Mouse (Mus musculus): ENCODE measurements around the gene Hmg20a. TPM values are rescaled to one million over a fixed set of nuclear protein-coding genes. Genes with fewer than 3 reads are reported as not detected.

The Hmg20a gene
- polyA plus RNA-seq, 1 experiment from 2014 or later: 72.6 TPM

- no peak for ATAC-seq (ENCODE audit: low FRiP score)
- Histone ChIP-seq H3K27me3 (replicated peaks) (no peaks in the 10 kb centered on the region), H3K36me3 (no peaks in the 10 kb centered on the region), H3K27ac (replicated peaks) (no peak overlapping the region), H3K9ac (replicated peaks) (no peak overlapping the region), H3K4me1 (peaks cover 39% of the 10 kb centered on the region), H3K4me3 (replicated peaks) (no peak overlapping the region), H3K4me2 (no peak overlapping the region), H3K9me3 (replicated peaks) (no peaks in the 10 kb centered on the region)
- 70% methylated on average over 11 of the region's 11 CpGs for WGBS
These were observed 90.5 kb downstream of the Hmg20a start for GRCm38 (mm10) chr9:56508835-56509451.

GRCm38 (mm10) chr9:56510281-56510680, 91.9 kb downstream of the Hmg20a start:
- WGBS: 89% methylated on average over 2 of the region's 2 CpGs
- no peak for ATAC-seq (ENCODE audit: low FRiP score)
- H3K27ac ChIP-seq (replicated peaks): no peak overlapping the region
- H3K9ac ChIP-seq (replicated peaks): no peak overlapping the region
- H3K36me3 ChIP-seq: no peaks in the 10 kb centered on the region
- no peak overlapping the region for H3K4me2 ChIP-seq
- no peak overlapping the region for H3K4me3 ChIP-seq (replicated peaks)
- no peaks in the 10 kb centered on the region for H3K9me3 ChIP-seq (replicated peaks)
- peaks cover 28% of the 10 kb centered on the region for H3K4me1 ChIP-seq
- H3K27me3 ChIP-seq (replicated peaks): no peaks in the 10 kb centered on the region

- peaks cover 14% of the 10 kb centered on the region for H3K4me1 ChIP-seq
- no peak for ATAC-seq (ENCODE audit: low FRiP score)
- WGBS: 89% methylated on average over 4 of the region's 4 CpGs
- no peak overlapping the region for H3K4me2 ChIP-seq
- H3K9ac ChIP-seq (replicated peaks): no peak overlapping the region
- H3K36me3 ChIP-seq: no peaks in the 10 kb centered on the region
- H3K27ac ChIP-seq (replicated peaks): no peak overlapping the region
- H3K9me3 ChIP-seq (replicated peaks): no peaks in the 10 kb centered on the region
- no peak overlapping the region for H3K4me3 ChIP-seq (replicated peaks)
- H3K27me3 ChIP-seq (replicated peaks): no peaks in the 10 kb centered on the region
These were observed 94.1 kb downstream of the Hmg20a start for GRCm38 (mm10) chr9:56512486-56512885.

- H3K27me3 ChIP-seq (replicated peaks): no peaks in the 10 kb centered on the region
- no peak for ATAC-seq (ENCODE audit: low FRiP score)
- no peaks in the 10 kb centered on the region for H3K36me3 ChIP-seq
- WGBS: 90% methylated on average over 5 of the region's 5 CpGs
- H3K9me3 ChIP-seq (replicated peaks): no peaks in the 10 kb centered on the region
- no peak overlapping the region for H3K27ac ChIP-seq (replicated peaks)
- H3K4me1 ChIP-seq: peaks cover 9% of the 10 kb centered on the region
- no peak overlapping the region for H3K9ac ChIP-seq (replicated peaks)
- no peak overlapping the region for H3K4me3 ChIP-seq (replicated peaks)
- H3K4me2 ChIP-seq: no peak overlapping the region
These were observed 96.7 kb downstream of the Hmg20a start for GRCm38 (mm10) chr9:56515110-56515509.

- no peaks in the 10 kb centered on the region for H3K36me3 ChIP-seq
- H3K9me3 ChIP-seq (replicated peaks): no peaks in the 10 kb centered on the region
- no peak overlapping the region for H3K4me3 ChIP-seq (replicated peaks)
- H3K27me3 ChIP-seq (replicated peaks): no peaks in the 10 kb centered on the region
- H3K9ac ChIP-seq (replicated peaks): no peak overlapping the region
- no peak overlapping the region for H3K27ac ChIP-seq (replicated peaks)
- H3K4me1 ChIP-seq: peaks cover 9% of the 10 kb centered on the region
- no peak for ATAC-seq (ENCODE audit: low FRiP score)
- WGBS: 30% methylated on average over 3 of the region's 3 CpGs
- H3K4me2 ChIP-seq: no peak overlapping the region
These were observed 97.8 kb downstream of the Hmg20a start for GRCm38 (mm10) chr9:56516219-56516618.

- Histone ChIP-seq H3K36me3 (no peaks in the 10 kb centered on the region), H3K4me2 (no peak overlapping the region), H3K4me3 (replicated peaks) (no peak overlapping the region), H3K4me1 (peaks cover 9% of the 10 kb centered on the region), H3K9me3 (replicated peaks) (no peaks in the 10 kb centered on the region), H3K27me3 (replicated peaks) (no peaks in the 10 kb centered on the region), H3K27ac (replicated peaks) (no peak overlapping the region), H3K9ac (replicated peaks) (no peak overlapping the region)
- ATAC-seq (ENCODE audit: low FRiP score): no peak
- 59% methylated on average over 4 of the region's 4 CpGs for WGBS
These were observed 98.4 kb downstream of the Hmg20a start for GRCm38 (mm10) chr9:56516692-56517263.

GRCm38 (mm10) chr9:56522281-56522680, 103.9 kb downstream of the Hmg20a start:
- Histone ChIP-seq H3K4me2 (no peak overlapping the region), H3K27me3 (replicated peaks) (no peaks in the 10 kb centered on the region), H3K4me3 (replicated peaks) (no peak overlapping the region), H3K4me1 (no peaks in the 10 kb centered on the region), H3K9ac (replicated peaks) (no peak overlapping the region), H3K36me3 (no peaks in the 10 kb centered on the region), H3K27ac (replicated peaks) (no peak overlapping the region), H3K9me3 (replicated peaks) (no peaks in the 10 kb centered on the region)
- WGBS: 57% methylated on average over 10 of the region's 10 CpGs
- no peak for ATAC-seq (ENCODE audit: low FRiP score)

GRCm38 (mm10) chr9:56527951-56528350, 109.5 kb downstream of the Hmg20a start:
- no peaks in the 10 kb centered on the region for H3K9me3 ChIP-seq (replicated peaks)
- no peak overlapping the region for H3K4me2 ChIP-seq
- H3K4me1 ChIP-seq: no peaks in the 10 kb centered on the region
- H3K9ac ChIP-seq (replicated peaks): no peak overlapping the region
- no peak overlapping the region for H3K4me3 ChIP-seq (replicated peaks)
- 92% methylated on average over 4 of the region's 4 CpGs for WGBS
- H3K36me3 ChIP-seq: no peaks in the 10 kb centered on the region
- no peak for ATAC-seq (ENCODE audit: low FRiP score)
- no peak overlapping the region for H3K27ac ChIP-seq (replicated peaks)
- H3K27me3 ChIP-seq (replicated peaks): no peaks in the 10 kb centered on the region

- H3K9ac ChIP-seq (replicated peaks): no peak overlapping the region
- no peak overlapping the region for H3K27ac ChIP-seq (replicated peaks)
- peaks cover 17% of the 10 kb centered on the region for H3K4me1 ChIP-seq
- no peak for ATAC-seq (ENCODE audit: low FRiP score)
- H3K9me3 ChIP-seq (replicated peaks): no peaks in the 10 kb centered on the region
- H3K4me3 ChIP-seq (replicated peaks): no peak overlapping the region
- H3K36me3 ChIP-seq: no peaks in the 10 kb centered on the region
- H3K27me3 ChIP-seq (replicated peaks): no peaks in the 10 kb centered on the region
- H3K4me2 ChIP-seq: no peak overlapping the region
These were observed 113.6 kb downstream of the Hmg20a start for GRCm38 (mm10) chr9:56531991-56532390.

GRCm38 (mm10) chr9:56533916-56534315, 115.5 kb downstream of the Hmg20a start:
- no peak overlapping the region for H3K4me2 ChIP-seq
- H3K9me3 ChIP-seq (replicated peaks): no peaks in the 10 kb centered on the region
- no peaks in the 10 kb centered on the region for H3K36me3 ChIP-seq
- H3K4me1 ChIP-seq: peaks cover 17% of the 10 kb centered on the region
- no peak overlapping the region for H3K4me3 ChIP-seq (replicated peaks)
- 62% methylated on average over 9 of the region's 9 CpGs for WGBS
- no peak overlapping the region for H3K9ac ChIP-seq (replicated peaks)
- no peak for ATAC-seq (ENCODE audit: low FRiP score)
- H3K27me3 ChIP-seq (replicated peaks): no peaks in the 10 kb centered on the region
- H3K27ac ChIP-seq (replicated peaks): 0 out of 2 replicates have a peak overlapping the region, but pooled peaks have one; percentile 9

GRCm38 (mm10) chr9:56534727-56535126, 116.3 kb downstream of the Hmg20a start:
- Histone ChIP-seq H3K4me3 (replicated peaks) (no peak overlapping the region), H3K27ac (replicated peaks) (no peak overlapping the region; the same call in 1 of the 2 replicates), H3K4me2 (0 out of 2 replicates have a peak overlapping the region, but pooled peaks have one; percentile 45), H3K4me1 (peaks cover 24% of the 10 kb centered on the region), H3K9ac (replicated peaks) (no peak overlapping the region), H3K9me3 (replicated peaks) (no peaks in the 10 kb centered on the region), H3K36me3 (no peaks in the 10 kb centered on the region), H3K27me3 (replicated peaks) (no peaks in the 10 kb centered on the region)
- ATAC-seq (ENCODE audit: low FRiP score): no peak
- 45% methylated on average over 7 of the region's 7 CpGs for WGBS

- H3K4me1 ChIP-seq: peaks cover 29% of the 10 kb centered on the region
- no peaks in the 10 kb centered on the region for H3K27me3 ChIP-seq (replicated peaks)
- 13% methylated on average over 11 of the region's 11 CpGs for WGBS
- H3K27ac ChIP-seq (replicated peaks): peak overlapping the region; percentile 68
- no peak overlapping the region for H3K9ac ChIP-seq (replicated peaks)
- peak; percentile 41 for ATAC-seq (ENCODE audit: low FRiP score)
- H3K4me2 ChIP-seq: peak overlapping the region; percentile 45
- H3K9me3 ChIP-seq (replicated peaks): no peaks in the 10 kb centered on the region
- H3K4me3 ChIP-seq (replicated peaks): no peak overlapping the region
- H3K36me3 ChIP-seq: no peaks in the 10 kb centered on the region
These were observed 117.0 kb downstream of the Hmg20a start for GRCm38 (mm10) chr9:56535361-56535760.

Measured in neural tube, embryonic 15.5 days (tissue).